Mouse (Mus musculus) embryonic stem cell, embryonic (primary cell): ENCODE measurements at regions not wholly inside any gene's neighbourhood (a gene's known extent, or its start where the extent isn't known, plus 50 kb on each side); places are given as distances from the start of the nearest gene placed in this dataset.

Source experiments
- CTCF ChIA-PET, 4 experiments: fragments of 300-600 bp in 2 of 4; fragments of 350-600 bp in 2 of 4; sonication (Branson Sonifier 250); formaldehyde crosslinking; loops; one replicate each; lab custom pipeline; 2022; ENCODE audit warnings: inconsistent platforms in 2 of 4; lab: Charles Lee
- POLR2A ChIA-PET, 4 experiments: fragments of 300-600 bp in 2 of 4; fragments of 350-600 bp in 2 of 4; sonication (Branson Sonifier 250); formaldehyde crosslinking; loops; one replicate each; lab custom pipeline; 2022; ENCODE audit warnings: antibody characterized with exemption in 4 of 4, inconsistent platforms in 1 of 4; lab: Charles Lee

DNA sequence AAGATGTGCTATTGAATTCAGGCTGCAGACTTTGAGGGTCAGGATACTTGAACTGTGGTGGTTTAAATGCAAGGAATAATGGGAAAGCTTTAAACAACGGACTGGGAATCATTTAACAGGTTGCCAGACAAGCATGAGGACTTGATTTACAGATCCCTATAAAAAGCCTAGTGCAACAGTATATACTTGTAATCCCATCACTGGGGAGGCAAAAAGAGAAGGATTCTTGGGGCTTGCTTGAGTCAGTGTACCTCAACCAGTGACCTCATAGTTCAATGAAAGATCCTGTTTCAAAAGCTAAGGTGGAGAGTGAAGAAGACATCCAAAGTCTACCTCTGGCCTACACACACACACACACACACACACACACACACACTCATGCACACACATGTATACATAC lies 99.8 kb downstream of the Lrrn1 start:
- CTCF ChIA-PET: no interaction called here
- POLR2A ChIA-PET: no interaction called here

GRCm38 (mm10) chr6:107645751-107646150 lies 116.2 kb downstream of the Lrrn1 start:
- CTCF ChIA-PET: no interaction called here
- POLR2A ChIA-PET: no interaction called here

DNA sequence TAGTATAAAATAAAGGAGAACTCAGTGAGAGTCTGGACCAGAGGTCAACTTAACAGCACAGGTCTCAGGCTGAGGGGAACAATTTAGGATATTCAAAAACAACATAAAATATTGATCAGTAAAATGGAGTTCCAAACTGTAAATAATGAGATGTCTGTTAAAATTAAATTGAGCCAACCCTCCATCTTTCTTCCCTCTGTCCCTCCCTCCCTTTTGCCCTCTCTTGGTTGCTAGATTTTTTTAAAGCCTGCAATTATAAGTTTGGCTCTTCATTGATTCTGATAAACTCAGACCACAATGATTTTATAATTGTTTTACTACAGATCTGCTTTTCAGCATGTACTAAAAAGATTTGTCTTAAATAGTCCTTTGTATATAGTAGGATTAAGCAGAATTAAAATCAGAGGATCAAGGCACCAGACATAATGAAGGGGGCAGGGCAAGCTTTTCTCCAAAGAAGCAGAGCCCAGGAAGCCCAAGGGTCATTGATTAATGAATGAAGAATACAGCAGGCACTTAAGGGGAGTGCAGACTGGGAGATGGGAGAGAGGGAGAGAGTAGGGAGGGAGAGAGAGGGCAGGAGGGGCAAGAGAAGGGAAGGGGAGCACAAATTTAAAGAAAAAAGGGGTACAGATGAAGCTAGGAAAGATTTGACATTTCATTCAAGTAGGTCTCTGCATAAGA lies 124.4 kb downstream of the Lrrn1 start:
- CTCF ChIA-PET: no interaction called here
- POLR2A ChIA-PET: interaction anchor here in 2 of 4 experiments (0.7 to 0.8 kb wide), 2 partner anchors 119 to 1139 kb away, joined by 4 to 6 read pairs; no protein-coding TSS in a partner anchor

DNA sequence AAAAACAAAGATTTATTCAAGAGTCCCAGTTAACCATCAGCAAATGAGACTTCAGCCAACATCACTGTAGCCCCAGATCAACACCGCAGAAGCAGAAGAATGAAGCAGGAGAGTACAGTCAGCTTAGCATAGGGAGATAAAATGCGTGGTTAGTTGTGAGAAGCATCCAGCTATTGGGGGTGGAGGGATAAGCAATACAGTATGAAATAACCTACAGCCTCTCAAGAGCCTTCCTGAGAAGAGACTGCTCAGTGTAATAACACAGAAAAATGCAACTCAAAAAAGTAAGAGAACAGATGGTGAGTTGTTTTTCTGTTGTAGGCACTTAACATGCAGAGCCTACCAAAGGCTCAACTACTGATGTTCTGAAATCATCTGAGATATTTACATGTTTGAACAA lies 128.2 kb downstream of the Lrrn1 start:
- POLR2A ChIA-PET: no interaction called here
- CTCF ChIA-PET: no interaction called here

GRCm38 (mm10) chr6:107661009-107661764 lies 131.6 kb downstream of the Lrrn1 start:
- ChIA-PET CTCF (no interaction called here), POLR2A (no interaction called here)

DNA sequence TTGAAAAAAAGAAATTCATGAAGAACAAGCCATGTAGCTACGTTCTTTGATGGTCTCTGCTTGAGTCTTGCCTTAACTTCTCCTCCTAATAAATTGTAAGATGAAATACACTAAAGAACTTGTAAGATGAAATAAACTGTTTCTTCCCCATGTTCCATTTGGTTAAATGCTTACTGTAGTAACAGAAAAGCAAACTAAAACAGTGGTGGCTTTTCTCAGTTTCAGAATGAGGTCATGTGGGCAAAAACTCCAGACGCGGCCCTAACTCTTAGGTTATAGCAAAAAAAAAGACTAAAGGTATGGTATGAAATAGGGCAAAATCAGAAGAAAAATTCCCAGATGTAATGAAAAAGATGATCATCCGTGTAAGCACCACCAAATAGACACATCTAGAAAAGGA lies 169.7 kb downstream of the Lrrn1 start:
- CTCF ChIA-PET: no interaction called here
- POLR2A ChIA-PET: no interaction called here

DNA sequence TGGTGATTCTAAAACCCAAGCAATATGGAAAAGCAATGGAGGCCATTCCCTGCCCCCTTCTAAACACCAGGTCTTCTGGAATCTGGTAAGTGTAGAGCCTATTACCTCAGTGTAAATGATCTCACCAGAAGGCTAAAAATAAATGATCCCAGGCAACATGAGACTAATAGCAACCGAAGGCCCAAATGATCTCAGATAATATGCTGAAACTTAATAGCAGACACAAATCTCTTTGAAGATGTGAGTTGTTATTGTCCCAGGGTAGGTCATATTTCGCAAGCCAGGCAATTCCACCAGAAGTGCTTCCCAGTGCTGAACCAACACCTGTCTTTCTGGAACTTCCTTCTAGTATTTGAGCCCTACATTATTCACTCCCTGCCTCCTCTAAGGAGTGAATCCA lies 178.6 kb downstream of the Lrrn1 start:
- CTCF ChIA-PET: no interaction called here
- POLR2A ChIA-PET: no interaction called here

- POLR2A ChIA-PET: no interaction called here
- CTCF ChIA-PET: no interaction called here
Measured at GRCm38 (mm10) chr6:107708608-107709007, 179.0 kb downstream of the Lrrn1 start.

DNA sequence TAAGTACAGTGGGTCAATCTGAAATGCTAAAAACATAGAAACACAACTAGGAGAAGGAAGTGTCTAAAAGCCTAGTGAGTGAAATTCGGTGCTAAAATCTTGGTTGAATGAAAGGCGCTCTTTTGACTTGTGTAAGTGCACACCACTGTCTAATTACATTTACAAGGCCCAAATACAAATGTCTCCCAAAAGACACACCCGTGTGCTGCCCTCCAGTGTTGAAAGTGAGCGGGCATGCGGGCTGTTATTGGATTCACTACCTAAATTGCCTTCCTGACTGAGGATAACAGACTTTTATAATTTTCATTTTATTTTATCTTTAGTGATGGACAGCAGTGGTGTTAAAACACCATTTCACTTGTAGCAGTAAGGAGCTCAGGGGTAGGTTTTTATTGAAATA lies 180.8 kb downstream of the Lrrn1 start:
- ChIA-PET CTCF (no interaction called here), POLR2A (interaction anchor here in 1 of 4 experiments (0.6 kb wide), 1 partner anchor 104 kb away, joined by 4 read pairs; no protein-coding TSS in a partner anchor)

GRCm38 (mm10) chr6:107711181-107712087 lies 181.9 kb downstream of the Lrrn1 start:
- ChIA-PET CTCF (no interaction called here), POLR2A (interaction anchor here in 1 of 4 experiments (1.7 kb wide), 1 partner anchor 354 kb away, joined by 4 read pairs; the partner anchor contains the start of gene Setmar)

DNA sequence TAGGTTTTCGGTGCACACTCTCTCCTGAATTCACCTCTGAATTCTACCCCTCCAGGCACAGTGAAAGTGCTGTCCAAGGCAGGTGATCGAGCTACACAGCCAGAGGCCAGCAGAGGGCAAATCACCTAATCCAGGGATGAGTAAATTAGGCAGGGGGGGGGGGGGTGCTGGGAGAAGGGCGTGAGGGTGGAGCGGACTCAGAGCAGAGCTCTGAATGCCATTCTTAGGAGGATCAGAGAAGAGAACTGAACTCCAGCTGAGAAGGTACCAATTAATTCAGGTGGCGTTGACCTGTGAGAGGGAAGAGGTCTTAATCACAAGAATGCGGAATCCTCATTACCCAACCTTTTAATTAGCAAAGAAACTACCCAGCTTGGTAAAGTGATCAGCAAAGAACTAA lies 183.5 kb downstream of the Lrrn1 start:
- CTCF ChIA-PET: interaction anchor here in 3 of 4 experiments (0.6 to 1.3 kb wide), 8 partner anchors 9 to 989 kb away, joined by 3 to 9 read pairs (median 4); partner anchors contain the start of gene Setmar (in 1 of the 3)
- POLR2A ChIA-PET: interaction anchor here in 2 of 4 experiments (0.5 to 1.7 kb wide), 5 partner anchors 9 to 352 kb away, joined by 3 to 4 read pairs (median 3); partner anchors contain the start of gene Setmar (in 1 of the 2)

DNA sequence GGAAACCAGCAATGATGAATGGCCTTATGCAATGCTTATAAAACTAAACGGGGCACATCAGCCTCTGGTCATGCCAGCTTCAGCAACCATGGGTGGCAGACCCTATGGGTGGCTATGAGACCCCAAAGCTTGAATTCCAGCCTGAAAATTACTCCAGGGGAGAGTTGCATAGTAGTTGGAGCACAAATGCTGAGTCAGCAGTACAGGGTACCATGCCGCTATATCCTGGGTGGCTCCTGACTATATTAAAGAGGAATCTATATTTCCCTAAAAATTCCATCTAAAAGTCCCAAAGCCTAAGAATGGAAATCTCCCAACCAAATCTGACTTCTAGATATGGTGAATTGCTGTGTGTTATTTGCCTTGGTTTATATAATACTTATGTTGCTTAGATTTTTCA lies 187.6 kb downstream of the Lrrn1 start:
- ChIA-PET CTCF (no interaction called here), POLR2A (no interaction called here)

DNA sequence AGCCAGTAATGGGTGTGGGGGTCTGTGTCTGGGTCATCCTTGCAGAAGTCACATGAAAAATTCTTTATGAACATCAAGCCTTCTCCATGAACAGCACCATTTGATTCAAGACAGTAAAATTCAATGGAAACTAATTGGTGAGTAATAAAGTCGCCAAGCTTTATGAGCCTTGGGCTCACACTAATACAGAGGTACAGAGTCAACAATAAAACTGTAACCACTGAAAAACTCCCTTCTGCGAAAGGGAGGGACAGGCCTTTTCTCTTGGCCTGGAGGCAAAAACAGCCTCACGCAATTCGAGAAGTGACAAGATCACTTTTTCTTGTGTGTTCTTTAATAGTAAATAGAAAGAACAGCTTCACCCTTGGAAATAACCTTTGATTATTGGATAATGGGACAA lies 200.7 kb downstream of the Lrrn1 start:
- POLR2A ChIA-PET: no interaction called here
- CTCF ChIA-PET: no interaction called here

- POLR2A ChIA-PET: no interaction called here
- CTCF ChIA-PET: no interaction called here
Measured at GRCm38 (mm10) chr6:107734773-107735172, 205.2 kb downstream of the Lrrn1 start.

DNA sequence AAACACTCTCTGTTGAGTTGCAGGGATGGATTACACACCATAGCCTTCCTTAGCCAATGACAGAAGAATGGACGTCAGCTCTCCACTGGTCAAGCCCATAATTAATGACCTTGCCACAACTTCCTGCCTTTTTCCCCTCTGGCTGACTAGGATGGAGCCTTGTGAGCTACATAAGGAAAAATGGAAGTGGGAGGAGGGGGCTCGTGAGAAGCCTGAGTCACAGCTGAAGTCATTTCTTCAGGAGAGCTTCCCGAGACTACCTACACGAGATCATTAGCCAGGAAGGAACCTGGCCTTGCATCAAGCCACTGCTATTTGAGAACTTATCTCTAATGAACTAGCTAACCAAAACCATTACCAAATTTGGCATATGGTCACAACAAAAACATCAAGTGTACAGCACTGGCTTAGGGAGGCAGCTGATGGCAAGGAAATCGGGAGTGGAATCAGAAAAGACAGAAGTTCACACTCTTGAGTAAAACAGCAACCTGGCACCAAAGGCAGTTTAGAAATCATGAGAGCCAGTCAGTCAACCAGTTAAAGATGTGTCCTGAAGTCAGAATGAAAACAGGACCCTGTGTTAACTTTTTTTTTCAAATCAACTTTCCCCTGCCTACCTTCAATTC lies 219.7 kb downstream of the Lrrn1 start:
- CTCF ChIA-PET: interaction anchor here in 2 of 4 experiments (0.7 to 0.9 kb wide), 2 partner anchors 9 to 36 kb away, joined by 3 read pairs; no protein-coding TSS in a partner anchor

GRCm38 (mm10) chr6:107749794-107750193 lies 220.2 kb downstream of the Lrrn1 start:
- POLR2A ChIA-PET: no interaction called here
- CTCF ChIA-PET: no interaction called here

More for the DNA sequence above, 219.7 kb downstream of the Lrrn1 start:
- POLR2A ChIA-PET: no interaction called here

GRCm38 (mm10) chr6:107752156-107752555 lies 222.6 kb downstream of the Lrrn1 start:
- CTCF ChIA-PET: no interaction called here
- POLR2A ChIA-PET: interaction anchor here in 1 of 4 experiments (0.6 to 0.7 kb wide), 3 partner anchors 183 to 462 kb away, joined by 3 to 5 read pairs (median 4); no protein-coding TSS in a partner anchor

DNA sequence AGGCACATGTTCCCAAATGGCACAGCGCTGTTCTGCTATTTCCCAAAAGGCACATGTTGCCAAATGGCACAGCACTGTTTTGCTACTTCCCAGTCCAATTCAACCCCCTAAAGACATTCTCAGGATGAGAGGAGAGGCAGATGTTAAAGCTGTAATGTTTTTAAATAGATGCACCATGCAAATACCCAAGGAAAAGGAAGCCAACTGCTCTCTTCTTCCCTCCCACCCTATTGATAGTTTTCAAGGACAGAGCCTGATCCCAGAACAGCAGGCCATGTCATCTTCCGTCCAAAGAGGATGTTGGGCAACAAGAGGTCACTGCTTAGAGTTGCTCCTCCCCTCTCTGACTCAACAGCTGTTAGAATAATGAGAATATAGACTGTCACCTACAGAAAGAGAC lies 225.6 kb downstream of the Lrrn1 start:
- POLR2A ChIA-PET: no interaction called here

More for the DNA sequence above, 225.6 kb downstream of the Lrrn1 start:
- CTCF ChIA-PET: interaction anchor here in 1 of 4 experiments (0.7 kb wide), 1 partner anchor 11 kb away, joined by 3 read pairs; no protein-coding TSS in a partner anchor
